ENCODE assay signal across 9 mouse cellular contexts in the genomic region with DNA sequence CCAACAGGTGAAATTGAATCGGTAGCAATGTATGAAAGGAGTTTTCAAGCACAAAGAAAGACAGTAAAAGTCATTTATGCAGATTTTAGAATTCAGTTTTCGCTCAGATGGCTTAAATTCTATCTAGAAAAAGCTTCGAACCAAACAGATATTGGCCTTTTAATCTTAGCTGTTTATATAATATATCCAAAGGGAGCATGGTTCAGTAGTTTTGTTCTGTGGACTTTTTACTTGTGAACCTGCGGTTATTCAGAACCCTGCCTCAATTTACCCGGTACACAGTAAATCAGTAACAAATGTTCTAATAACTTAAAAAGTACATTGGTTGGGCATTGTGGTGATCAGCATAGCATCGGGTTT. TPM values are rescaled to one million over a fixed set of nuclear protein-coding genes. Genes with fewer than 3 reads are reported as not detected.
A peak's percentile ranks its signal among the peaks of the same experiment; 100 is the strongest.
DNase-seq lines count a peak whose midpoint lies in the region; ATAC-seq and TF ChIP-seq lines count a peak whose summit lies in the region.
"Had no signal": no experiment of that assay in that cellular context is flagged by ENCODE, and none has a peak within 500 bp of the region (broad histone marks: within the 10 kb centered on the region; RNA-seq: fewer than 3 reads in every experiment).

No protein-coding gene starts in this region.

- H3K9me3 ChIP-seq in kidney, embryonic 14.5 days (ENCODE audit: control insufficient read depth, low read length) = no peaks in the 10 kb centered on the region
- no peaks in the 10 kb centered on the region for H3K9me3 ChIP-seq in embryonic facial prominence, embryonic 11.5 days (replicated peaks; ENCODE audit: control insufficient read depth, low read length)
- H3K9me3 ChIP-seq in hindbrain, postnatal 0 days (ENCODE audit: low read length) = no peaks in the 10 kb centered on the region
- no peaks in the 10 kb centered on the region for H3K9me3 ChIP-seq in midbrain, embryonic 15.5 days

- peak overlapping the region; percentile 76 for H3K4me2 ChIP-seq in kidney, embryonic 14.5 days (replicated peaks; ENCODE audit: low read depth, low read length)
- peak overlapping the region; percentile 65 for H3K4me2 ChIP-seq in embryonic facial prominence, embryonic 11.5 days (ENCODE audit: low read depth, low read length)
- H3K4me2 ChIP-seq in hindbrain, postnatal 0 days (ENCODE audit: low read depth, low read length) = peak overlapping the region; percentile 90
- peak overlapping the region; percentile 61 for H3K4me2 ChIP-seq in midbrain, embryonic 15.5 days

- no peaks in the 10 kb centered on the region for H3K27me3 ChIP-seq in kidney, embryonic 14.5 days (ENCODE audit: control insufficient read depth, insufficient read depth, low read length)
- no peaks in the 10 kb centered on the region for H3K27me3 ChIP-seq in embryonic facial prominence, embryonic 11.5 days (ENCODE audit: control insufficient read depth, insufficient read depth, low read length)
- H3K27me3 ChIP-seq in hindbrain, postnatal 0 days (ENCODE audit: insufficient read depth, low read length) = no peaks in the 10 kb centered on the region
- no peaks in the 10 kb centered on the region for H3K27me3 ChIP-seq in midbrain, embryonic 15.5 days (replicated peaks)

- H3K27ac ChIP-seq in kidney, embryonic 14.5 days (ENCODE audit: low read depth, low read length) = no peak overlapping the region
- H3K27ac ChIP-seq in embryonic facial prominence, embryonic 11.5 days (replicated peaks; ENCODE audit: low read depth, low read length) = no peak overlapping the region
- H3K27ac ChIP-seq in hindbrain, postnatal 0 days = no peak overlapping the region
- no peak overlapping the region for H3K27ac ChIP-seq in midbrain, embryonic 15.5 days

- no peak for DNase-seq in kidney, adult 18-20 months
- DNase-seq in embryonic facial prominence, embryonic 11.5 days (ENCODE audit: low spot score) = no peak
- no peak for DNase-seq in hindbrain, postnatal 0 days (ENCODE audit: low spot score)
- no peak for DNase-seq in urinary bladder, postnatal 25 days (ENCODE audit: low spot score)
- DNase-seq in embryo, embryonic 10.5 days (ENCODE audit: low spot score) = no peak
- no peak for DNase-seq in spleen, postnatal 4 days (ENCODE audit: low spot score in 2 of 2)

- H3K4me3 ChIP-seq in kidney, embryonic 14.5 days (ENCODE audit: low read length) = peak overlapping the region; percentile 50
- peak overlapping the region; percentile 35 for H3K4me3 ChIP-seq in embryonic facial prominence, embryonic 11.5 days (ENCODE audit: low read depth, low read length)
- H3K4me3 ChIP-seq in hindbrain, postnatal 0 days (ENCODE audit: low read length) = peak overlapping the region; percentile 43
- H3K4me3 ChIP-seq in midbrain, embryonic 15.5 days = peak overlapping the region; percentile 31; the same call in 1 of the 2 replicates

- WGBS in kidney, embryonic 14.5 days = 56% methylated on average over 6 of the region's 6 CpGs
- WGBS in embryonic facial prominence, embryonic 11.5 days = 58% methylated on average over 6 of the region's 6 CpGs
- WGBS in hindbrain, postnatal 0 days = 59% methylated on average over 6 of the region's 6 CpGs
- WGBS in midbrain, embryonic 15.5 days = 60% methylated on average over 6 of the region's 6 CpGs

- no peak for ATAC-seq in kidney, embryonic 14.5 days (ENCODE audit: low FRiP score, low TSS enrichment)
- no peak for ATAC-seq in embryonic facial prominence, embryonic 11.5 days (replicated peaks; ENCODE audit: insufficient number of reproducible peaks, low FRiP score, low TSS enrichment, low read depth)
- ATAC-seq in hindbrain, postnatal 0 days = no peak
- no peak for ATAC-seq in midbrain, embryonic 15.5 days (replicated peaks)

- TF ChIP-seq CTCF in hindbrain, postnatal 0 days (IDR thresholded peaks at IDR 0.05; ENCODE audit: low read depth) = no peak

- H3K9ac ChIP-seq in kidney, embryonic 14.5 days (ENCODE audit: low read depth, low read length) = peak overlapping the region; percentile 63; the same call in 1 of the 2 replicates
- H3K9ac ChIP-seq in embryonic facial prominence, embryonic 11.5 days (replicated peaks; ENCODE audit: low read length) = no peak overlapping the region
- H3K9ac ChIP-seq in hindbrain, postnatal 0 days (replicated peaks; ENCODE audit: low read length) = no peak overlapping the region
- H3K9ac ChIP-seq in midbrain, embryonic 15.5 days = peak overlapping the region; percentile 22; the same call in 1 of the 2 replicates

- no peaks in the 10 kb centered on the region for H3K36me3 ChIP-seq in kidney, embryonic 14.5 days (ENCODE audit: control insufficient read depth, insufficient read depth, low read length)
- no peaks in the 10 kb centered on the region for H3K36me3 ChIP-seq in embryonic facial prominence, embryonic 11.5 days (replicated peaks; ENCODE audit: control insufficient read depth, insufficient read depth, low read depth, low read length)
- no peaks in the 10 kb centered on the region for H3K36me3 ChIP-seq in hindbrain, postnatal 0 days (ENCODE audit: insufficient read depth, low read length)
- no peaks in the 10 kb centered on the region for H3K36me3 ChIP-seq in midbrain, embryonic 15.5 days (replicated peaks)

- H3K4me1 ChIP-seq in kidney, embryonic 14.5 days (ENCODE audit: control insufficient read depth, insufficient read depth, low read length) = no peaks in the 10 kb centered on the region
- H3K4me1 ChIP-seq in embryonic facial prominence, embryonic 11.5 days (ENCODE audit: control insufficient read depth, insufficient read depth, low read length) = no peaks in the 10 kb centered on the region
- no peaks in the 10 kb centered on the region for H3K4me1 ChIP-seq in hindbrain, postnatal 0 days (ENCODE audit: insufficient read depth, low read length)
- H3K4me1 ChIP-seq in midbrain, embryonic 15.5 days = peaks cover 10% of the 10 kb centered on the region

RNA-seq across cellular contexts. Expression of gene Gm21985, which starts 18.9 kb away (rescaled TPM):
- polyA plus RNA-seq in kidney, embryonic 14.5 days (2014; fragmentation: Nextera tagmentation; extraction: Ambion mirVana) = not detected in 2 replicates
- not detected in 2 replicates for polyA plus RNA-seq in embryonic facial prominence, embryonic 11.5 days (2014; fragmentation: Nextera tagmentation; extraction: Ambion mirVana)
- not detected in 2 replicates for total RNA-seq in hindbrain, postnatal 0 days (2014; rRNA removed)
- not detected in 2 replicates for polyA plus RNA-seq in hindbrain, postnatal 0 days (2015; fragmentation: Nextera tagmentation; extraction: Ambion mirVana)
- polyA plus RNA-seq in midbrain, embryonic 15.5 days (2015; fragmentation: Nextera tagmentation; extraction: Ambion mirVana) = not detected in 2 replicates
- polyA plus RNA-seq: small intestine, adult 2 months had no signal

RNA-seq across cellular contexts. Expression of gene Slc12a6, which starts 19.4 kb away (rescaled TPM):
- polyA plus RNA-seq in kidney, embryonic 14.5 days (2014; fragmentation: Nextera tagmentation; extraction: Ambion mirVana) = 6.6 and 12.7 TPM in 2 replicates
- polyA plus RNA-seq in embryonic facial prominence, embryonic 11.5 days (2014; fragmentation: Nextera tagmentation; extraction: Ambion mirVana) = 10.3 and 10.4 TPM in 2 replicates
- total RNA-seq in hindbrain, postnatal 0 days (2014; rRNA removed) = 55.5 and 68.2 TPM in 2 replicates
- 12.6 and 13.6 TPM in 2 replicates for polyA plus RNA-seq in hindbrain, postnatal 0 days (2015; fragmentation: Nextera tagmentation; extraction: Ambion mirVana)
- polyA plus RNA-seq in midbrain, embryonic 15.5 days (2015; fragmentation: Nextera tagmentation; extraction: Ambion mirVana) = 19.4 and 21.2 TPM in 2 replicates

RNA-seq across cellular contexts. Expression of gene Nop10, which starts 23.3 kb away (rescaled TPM):
- 225 and 322 TPM in 2 replicates for polyA plus RNA-seq in kidney, embryonic 14.5 days (2014; fragmentation: Nextera tagmentation; extraction: Ambion mirVana)
- 181 and 189 TPM in 2 replicates for polyA plus RNA-seq in embryonic facial prominence, embryonic 11.5 days (2014; fragmentation: Nextera tagmentation; extraction: Ambion mirVana)
- total RNA-seq in hindbrain, postnatal 0 days (2014; rRNA removed) = 61.0 and 115 TPM in 2 replicates
- polyA plus RNA-seq in hindbrain, postnatal 0 days (2015; fragmentation: Nextera tagmentation; extraction: Ambion mirVana) = 177 and 183 TPM in 2 replicates
- 153 and 158 TPM in 2 replicates for polyA plus RNA-seq in midbrain, embryonic 15.5 days (2015; fragmentation: Nextera tagmentation; extraction: Ambion mirVana)

RNA-seq across cellular contexts. Expression of gene Nutm1, which starts 25.9 kb away (rescaled TPM):
- polyA plus RNA-seq in kidney, embryonic 14.5 days (2014; fragmentation: Nextera tagmentation; extraction: Ambion mirVana) = 0.04 and 0.07 TPM in 2 replicates
- 0.06 TPM in 1 of 2 replicates, not detected in the other for polyA plus RNA-seq in embryonic facial prominence, embryonic 11.5 days (2014; fragmentation: Nextera tagmentation; extraction: Ambion mirVana)
- 0.05 TPM in 1 of 2 replicates, not detected in the other for total RNA-seq in hindbrain, postnatal 0 days (2014; rRNA removed)
- 0.06 and 0.11 TPM in 2 replicates for polyA plus RNA-seq in hindbrain, postnatal 0 days (2015; fragmentation: Nextera tagmentation; extraction: Ambion mirVana)
- polyA plus RNA-seq in midbrain, embryonic 15.5 days (2015; fragmentation: Nextera tagmentation; extraction: Ambion mirVana) = not detected in 2 replicates
- polyA plus RNA-seq: small intestine, adult 2 months had no signal

RNA-seq across cellular contexts. Expression of gene Lpcat4, which starts 45.7 kb away (rescaled TPM):
- polyA plus RNA-seq in kidney, embryonic 14.5 days (2014; fragmentation: Nextera tagmentation; extraction: Ambion mirVana) = 17.1 and 24.3 TPM in 2 replicates
- 10.5 and 11.8 TPM in 2 replicates for polyA plus RNA-seq in embryonic facial prominence, embryonic 11.5 days (2014; fragmentation: Nextera tagmentation; extraction: Ambion mirVana)
- total RNA-seq in hindbrain, postnatal 0 days (2014; rRNA removed) = 21.3 and 44.7 TPM in 2 replicates
- 20.8 and 22.8 TPM in 2 replicates for polyA plus RNA-seq in hindbrain, postnatal 0 days (2015; fragmentation: Nextera tagmentation; extraction: Ambion mirVana)
- polyA plus RNA-seq in midbrain, embryonic 15.5 days (2015; fragmentation: Nextera tagmentation; extraction: Ambion mirVana) = 21.9 and 26.0 TPM in 2 replicates

Comparison
In these comparisons a context has a peak if more than half of its experiments do, and no peak if none do; other contexts are left out.
1. H3K9ac ChIP-seq: peak in kidney, embryonic 14.5 days (single experiment) and midbrain, embryonic 15.5 days (single experiment); none in embryonic facial prominence, embryonic 11.5 days (single experiment) and hindbrain, postnatal 0 days (single experiment).
2. Peak in every context shown above with its lines, with median percentiles within 50 percentile points of each other: H3K4me2 ChIP-seq and H3K4me3 ChIP-seq.